Mouse (Mus musculus): ENCODE measurements around the gene Opa3.

Gene Opa3

GRCm38 (mm10) chr7:19214940-19215339, 13.2 kb upstream of the Opa3 start:
- DNase-seq (ENCODE audit: low spot score), result no peak

GRCm38 (mm10) chr7:19217492-19217891, 10.6 kb upstream of the Opa3 start:
- DNase-seq (ENCODE audit: low spot score), result no peak

GRCm38 (mm10) chr7:19217944-19218343, 10.2 kb upstream of the Opa3 start:
- DNase-seq (ENCODE audit: low spot score), result no peak

- DNase-seq (ENCODE audit: low spot score), result no peak
Observed at GRCm38 (mm10) chr7:19220061-19220460, 8.1 kb upstream of the Opa3 start.

GRCm38 (mm10) chr7:19222189-19222588, 5.9 kb upstream of the Opa3 start:
- DNase-seq (ENCODE audit: low spot score), result no peak

GRCm38 (mm10) chr7:19222875-19223274, 5.3 kb upstream of the Opa3 start:
- DNase-seq (ENCODE audit: low spot score), result no peak

- no peak for DNase-seq (ENCODE audit: low spot score)
Observed at GRCm38 (mm10) chr7:19224933-19225332, 3.2 kb upstream of the Opa3 start.

- no peak for DNase-seq (ENCODE audit: low spot score)
Observed at GRCm38 (mm10) chr7:19226817-19227797, 1.0 kb upstream of the Opa3 start.

GRCm38 (mm10) chr7:19228793-19229148, 637 bp downstream of the Opa3 start:
- DNase-seq (ENCODE audit: low spot score), result no peak

GRCm38 (mm10) chr7:19229404-19229803, 1.3 kb downstream of the Opa3 start:
- no peak for DNase-seq (ENCODE audit: low spot score)

GRCm38 (mm10) chr7:19230041-19230580, 2.0 kb downstream of the Opa3 start:
- DNase-seq (ENCODE audit: low spot score), result no peak

GRCm38 (mm10) chr7:19230899-19231298, 2.8 kb downstream of the Opa3 start:
- DNase-seq (ENCODE audit: low spot score), result no peak

- no peak for DNase-seq (ENCODE audit: low spot score)
Observed at GRCm38 (mm10) chr7:19231849-19232248, 3.7 kb downstream of the Opa3 start.

- DNase-seq (ENCODE audit: low spot score), result no peak
Observed at GRCm38 (mm10) chr7:19234652-19235051, 6.5 kb downstream of the Opa3 start.

GRCm38 (mm10) chr7:19235092-19235671, 7.0 kb downstream of the Opa3 start:
- DNase-seq (ENCODE audit: low spot score), result no peak

GRCm38 (mm10) chr7:19236411-19236810, 8.3 kb downstream of the Opa3 start:
- DNase-seq (ENCODE audit: low spot score), result no peak

- DNase-seq (ENCODE audit: low spot score), result no peak
Observed at GRCm38 (mm10) chr7:19238344-19238743, 10.2 kb downstream of the Opa3 start.

GRCm38 (mm10) chr7:19239423-19239822, 11.3 kb downstream of the Opa3 start:
- DNase-seq (ENCODE audit: low spot score), result peak; percentile 67

- DNase-seq (ENCODE audit: low spot score), result no peak
Observed at GRCm38 (mm10) chr7:19239986-19240385, 11.9 kb downstream of the Opa3 start.

GRCm38 (mm10) chr7:19240905-19241463, 12.8 kb downstream of the Opa3 start:
- no peak for DNase-seq (ENCODE audit: low spot score)

GRCm38 (mm10) chr7:19242005-19242404, 13.9 kb downstream of the Opa3 start:
- DNase-seq (ENCODE audit: low spot score), result no peak

GRCm38 (mm10) chr7:19243858-19244257, 15.7 kb downstream of the Opa3 start:
- no peak for DNase-seq (ENCODE audit: low spot score)

- no peak for DNase-seq (ENCODE audit: low spot score)
Observed at GRCm38 (mm10) chr7:19245083-19245482, 16.9 kb downstream of the Opa3 start.

Data from spleen, adult 12 weeks (tissue).